Mouse (Mus musculus) embryo, embryonic 11 days (tissue): ENCODE results near the gene Fam83g.

Experiments
- DNase-seq: peaks from one replicate; pipeline ENCODE4 v3.0.0-alpha.2; 2015

Gene Fam83g

DNA sequence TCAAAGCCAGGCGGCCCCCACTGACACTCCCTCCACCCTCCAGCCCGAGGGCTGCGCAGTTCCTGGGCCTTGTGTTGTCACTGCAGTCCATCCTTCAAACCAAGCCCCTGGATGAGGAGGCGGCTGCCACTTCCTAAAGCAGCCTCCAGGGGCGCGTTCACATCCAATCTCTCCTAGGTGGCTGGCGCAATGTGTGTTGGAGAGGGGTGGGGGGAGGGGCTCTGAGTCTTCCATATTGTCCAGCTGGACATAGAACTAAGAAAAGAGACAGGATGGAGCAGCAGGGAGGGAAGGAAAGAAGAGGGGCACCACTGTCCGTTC is 9.1 kb upstream of the Fam83g start:
- DNase-seq = peak; percentile 91

- DNase-seq = no peak
Measured at GRCm38 (mm10) chr11:61675332-61675731, 8.6 kb upstream of the Fam83g start.

DNA sequence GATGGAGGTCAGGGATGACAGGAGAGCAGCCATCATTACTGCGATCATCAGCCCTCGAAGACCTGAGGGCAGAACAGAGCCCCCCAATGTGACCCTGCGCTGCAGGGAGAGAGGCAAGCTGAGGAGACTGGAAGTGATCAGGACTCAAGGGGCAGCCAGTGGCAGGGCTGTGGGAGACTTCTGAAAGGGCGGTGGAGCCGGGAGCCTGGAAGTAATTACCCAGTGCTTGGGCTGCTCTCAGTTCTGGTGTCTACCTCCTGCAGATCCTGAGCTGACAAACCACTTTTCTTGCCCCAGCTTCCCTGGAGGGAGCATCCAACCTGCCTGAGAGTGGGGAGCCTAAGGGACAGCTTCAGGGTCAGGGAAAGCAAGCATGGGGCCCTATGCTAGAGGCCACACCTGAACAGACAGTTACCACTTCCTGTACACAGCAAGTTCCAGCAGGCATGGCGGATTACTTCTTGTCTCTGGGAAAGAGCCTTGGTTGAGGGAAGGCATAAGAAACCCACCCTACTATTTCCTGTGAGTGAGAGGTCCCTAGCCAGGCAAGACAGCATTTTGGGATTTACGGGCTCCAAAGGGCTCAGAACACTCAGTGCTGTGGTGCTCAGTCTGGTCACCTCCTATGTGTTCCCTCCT is 7.6 kb upstream of the Fam83g start:
- peak; percentile 61 for DNase-seq

DNA sequence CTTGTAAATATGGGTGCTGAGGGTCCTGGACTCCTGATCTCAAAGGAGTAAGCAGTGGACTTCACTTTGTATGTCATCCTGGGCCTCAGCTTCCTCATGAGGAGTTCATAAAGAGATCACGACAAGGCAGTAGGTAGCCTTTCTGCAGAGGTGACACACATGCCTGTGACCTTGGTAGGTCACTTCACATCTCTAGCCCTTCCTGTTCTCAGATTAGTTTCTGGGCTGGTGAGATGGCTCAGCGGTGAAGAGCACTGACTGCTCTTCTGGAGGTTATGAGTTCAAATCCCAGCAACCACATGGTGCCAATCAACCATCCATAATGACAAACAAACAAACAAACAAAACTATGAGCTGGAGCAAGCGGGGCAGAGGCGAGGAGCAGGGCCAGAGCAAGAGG is 6.2 kb upstream of the Fam83g start:
- DNase-seq = no peak

- no peak for DNase-seq
Measured at GRCm38 (mm10) chr11:61679091-61679866, 4.6 kb upstream of the Fam83g start.

DNA sequence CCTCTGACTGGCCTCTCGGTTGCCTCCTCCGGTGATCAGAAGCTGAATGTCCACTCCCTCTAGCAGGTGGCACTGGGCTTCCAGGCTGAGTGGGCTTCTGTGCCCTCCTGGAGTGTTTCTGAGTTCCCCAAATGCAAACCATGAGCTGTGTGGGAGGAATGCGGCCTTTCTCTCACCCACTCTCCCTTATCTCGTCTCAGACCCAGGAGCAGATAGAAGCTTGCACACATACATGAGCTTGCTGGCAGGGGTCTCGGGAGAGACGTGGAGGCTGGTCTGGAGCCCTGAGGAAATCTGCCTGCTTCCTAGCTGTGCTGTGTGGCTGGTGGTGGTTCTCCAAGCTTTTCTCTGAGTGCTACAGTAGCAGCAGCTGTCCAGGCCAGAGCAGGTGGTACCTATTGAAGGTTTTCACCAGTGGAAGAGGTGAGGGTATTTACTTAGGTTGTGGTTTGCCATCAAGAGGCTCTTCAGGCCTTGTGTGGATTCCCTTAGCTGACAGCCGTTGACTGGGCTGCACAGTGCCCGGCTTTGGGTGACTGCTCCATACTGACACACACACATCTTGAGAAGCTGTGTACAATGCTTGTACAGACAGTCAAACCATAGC is 1.3 kb downstream of the Fam83g start:
- no peak for DNase-seq

DNA sequence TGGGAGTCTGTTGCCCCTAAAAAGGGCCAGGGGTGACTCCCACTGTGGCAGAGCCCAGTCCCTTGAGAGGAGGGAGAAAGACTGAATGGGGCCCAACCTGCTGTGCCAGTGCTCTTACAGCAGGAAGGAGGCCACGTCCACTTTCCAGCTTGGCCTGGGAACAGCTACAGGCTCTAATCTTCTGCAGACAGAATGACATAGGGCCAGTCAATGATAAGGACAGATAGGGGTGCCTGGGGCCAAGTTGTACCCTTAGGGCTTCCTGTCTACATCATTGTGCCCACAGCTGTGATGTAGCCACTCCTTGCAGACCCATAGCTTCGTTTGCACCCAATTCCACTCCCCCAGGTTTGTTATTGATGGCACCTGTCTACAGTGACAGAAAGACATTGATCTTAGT is 2.2 kb downstream of the Fam83g start:
- DNase-seq = no peak

DNA sequence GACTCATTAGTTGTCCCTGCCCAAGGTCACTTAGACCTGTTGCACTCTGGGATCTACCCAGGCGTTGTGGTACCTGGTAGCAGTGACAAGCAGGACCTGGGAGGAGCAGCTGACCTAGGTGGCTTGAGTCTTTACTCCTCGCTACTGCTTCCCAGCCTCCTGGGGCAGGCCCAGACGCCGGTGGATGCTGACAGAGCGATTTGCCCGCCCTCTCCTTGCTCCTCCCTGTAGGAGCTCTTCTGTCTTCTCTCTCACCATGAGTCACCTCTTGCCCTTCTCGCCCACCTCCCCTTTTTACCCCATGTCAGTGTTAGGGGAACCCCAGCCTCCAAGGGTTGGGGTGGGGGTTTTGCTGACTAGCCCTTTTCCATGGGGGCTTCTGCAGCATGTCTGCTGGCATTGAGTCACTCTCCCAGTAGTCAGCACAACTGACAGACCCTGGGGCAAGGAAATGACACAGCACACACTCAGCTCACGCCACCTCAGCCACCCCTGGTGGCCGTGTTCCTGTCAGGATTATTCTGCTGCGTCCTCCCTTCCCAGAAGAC is 3.1 kb downstream of the Fam83g start:
- DNase-seq = no peak

- no peak for DNase-seq
Measured at GRCm38 (mm10) chr11:61687595-61687994, 3.7 kb downstream of the Fam83g start.

DNA sequence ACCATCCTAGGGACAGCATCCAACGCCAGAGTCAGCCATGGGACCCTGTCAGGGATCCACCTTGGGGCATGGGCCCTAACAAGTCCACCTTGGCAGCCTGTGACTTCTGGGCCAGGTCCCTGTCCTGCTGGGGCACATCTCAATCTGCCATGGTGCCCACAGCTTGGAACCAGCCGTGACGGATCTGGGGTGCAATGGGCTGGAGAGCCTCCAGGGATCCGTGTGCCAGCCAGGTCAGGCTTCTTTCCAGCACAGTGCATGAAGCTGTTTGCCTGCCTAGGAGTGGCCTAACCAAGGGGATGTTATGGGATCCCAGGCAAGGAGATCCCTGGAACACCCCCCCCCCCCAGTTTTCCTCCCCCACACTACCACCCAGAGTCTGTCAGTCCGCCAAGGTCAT is 9.1 kb downstream of the Fam83g start:
- DNase-seq = no peak

DNA sequence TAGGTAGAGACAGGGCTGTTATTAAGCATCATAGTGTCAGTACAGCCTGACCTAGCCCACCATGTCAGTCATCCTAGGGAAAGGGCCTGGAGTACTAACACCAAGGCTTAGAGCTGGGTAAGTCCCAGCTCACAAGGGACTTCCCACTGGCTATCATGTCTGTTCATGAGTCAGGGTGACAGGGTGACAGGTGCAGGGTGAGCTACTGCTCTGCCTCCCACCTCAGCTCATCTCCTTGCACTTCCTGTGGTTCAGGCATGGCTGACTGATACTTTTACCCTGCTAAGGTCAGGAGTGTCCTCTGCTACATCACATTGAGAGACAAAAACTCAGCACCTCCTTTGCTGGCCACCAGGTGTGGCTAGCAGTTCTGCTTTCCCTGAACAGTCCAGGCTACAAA is 15.0 kb downstream of the Fam83g start:
- no peak for DNase-seq

GRCm38 (mm10) chr11:61699460-61699859 is 15.6 kb downstream of the Fam83g start:
- no peak for DNase-seq

DNA sequence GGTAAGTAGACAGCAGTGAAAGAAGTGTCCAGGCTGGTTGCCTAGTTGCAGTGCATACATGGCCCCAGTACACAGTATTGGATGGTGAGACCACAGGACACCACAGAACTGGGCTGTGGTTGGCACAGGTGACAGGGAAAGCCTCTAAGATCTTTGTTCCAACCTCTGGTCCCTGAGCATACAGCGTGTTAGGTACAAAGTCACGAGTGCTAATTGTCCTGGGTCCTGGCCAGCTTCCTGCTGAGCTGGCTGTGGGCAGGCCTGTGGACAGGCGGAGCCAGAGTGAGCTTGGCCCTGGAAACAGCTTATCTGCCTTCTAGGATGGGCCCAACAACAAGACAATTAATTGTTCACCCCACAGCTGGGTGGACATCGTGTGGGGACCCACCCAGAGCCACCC is 16.0 kb downstream of the Fam83g start:
- no peak for DNase-seq

- DNase-seq = peak; percentile 26
Measured at GRCm38 (mm10) chr11:61701696-61702095, 17.8 kb downstream of the Fam83g start.

DNA sequence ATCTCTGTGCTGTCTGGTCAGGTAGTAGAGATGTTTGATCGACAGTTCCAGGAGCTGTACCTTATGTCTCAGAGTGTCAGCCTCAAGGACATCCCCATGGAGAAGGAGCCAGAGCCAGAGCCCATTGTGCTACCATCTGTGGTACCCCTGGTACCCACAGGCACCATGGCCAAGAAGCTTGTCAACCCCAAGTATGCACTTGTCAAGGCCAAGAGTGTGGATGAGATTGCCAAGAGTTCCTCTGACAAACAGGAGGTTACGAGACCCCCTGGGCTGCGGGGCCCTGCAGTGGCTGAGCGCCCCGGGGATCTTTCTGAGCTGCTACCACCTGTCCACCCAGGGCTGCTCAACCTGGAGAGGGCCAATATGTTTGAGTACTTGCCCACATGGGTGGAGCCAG is 18.6 kb downstream of the Fam83g start:
- DNase-seq = no peak

- DNase-seq = no peak
Measured at GRCm38 (mm10) chr11:61705581-61705980, 21.7 kb downstream of the Fam83g start.

DNA sequence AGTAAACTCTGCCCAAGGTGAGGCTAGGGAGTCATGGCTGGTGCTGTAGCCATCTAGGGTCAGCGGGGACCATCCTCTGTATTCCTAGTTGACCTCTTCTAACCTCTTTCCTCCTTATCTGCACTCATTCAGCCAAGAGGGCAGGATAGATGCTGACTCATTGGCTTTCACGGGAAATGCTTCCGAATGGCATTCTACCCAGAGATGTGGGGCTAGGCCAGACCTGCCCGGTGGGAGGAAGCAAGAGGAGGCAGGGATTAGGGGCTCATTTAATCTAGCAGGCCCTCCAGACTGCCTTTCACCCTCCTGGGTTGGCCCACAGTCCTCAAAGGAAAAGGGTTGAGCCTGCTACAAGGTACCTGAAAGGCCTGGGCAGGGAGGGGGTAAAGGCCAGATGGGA is 22.3 kb downstream of the Fam83g start:
- no peak for DNase-seq

DNA sequence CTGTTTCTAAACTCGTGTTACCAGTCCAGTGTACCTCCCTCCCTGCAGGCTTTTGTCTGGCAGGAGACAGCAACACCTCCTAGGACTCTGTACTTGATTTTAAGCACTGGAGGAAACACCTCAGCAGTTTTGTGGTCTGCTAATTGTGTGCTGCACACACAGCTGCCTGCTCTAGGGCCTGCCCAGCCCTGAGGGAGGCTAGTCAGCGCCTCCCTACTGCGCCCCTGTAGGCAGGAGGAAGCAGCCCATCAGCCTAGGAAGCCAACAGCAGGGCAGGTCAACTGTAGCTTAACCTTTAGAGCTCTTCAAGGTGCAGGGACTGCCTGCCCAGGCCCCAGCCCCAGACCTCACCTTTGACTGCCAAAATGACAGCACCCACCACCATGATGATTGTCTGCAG is 25.0 kb downstream of the Fam83g start:
- no peak for DNase-seq

DNA sequence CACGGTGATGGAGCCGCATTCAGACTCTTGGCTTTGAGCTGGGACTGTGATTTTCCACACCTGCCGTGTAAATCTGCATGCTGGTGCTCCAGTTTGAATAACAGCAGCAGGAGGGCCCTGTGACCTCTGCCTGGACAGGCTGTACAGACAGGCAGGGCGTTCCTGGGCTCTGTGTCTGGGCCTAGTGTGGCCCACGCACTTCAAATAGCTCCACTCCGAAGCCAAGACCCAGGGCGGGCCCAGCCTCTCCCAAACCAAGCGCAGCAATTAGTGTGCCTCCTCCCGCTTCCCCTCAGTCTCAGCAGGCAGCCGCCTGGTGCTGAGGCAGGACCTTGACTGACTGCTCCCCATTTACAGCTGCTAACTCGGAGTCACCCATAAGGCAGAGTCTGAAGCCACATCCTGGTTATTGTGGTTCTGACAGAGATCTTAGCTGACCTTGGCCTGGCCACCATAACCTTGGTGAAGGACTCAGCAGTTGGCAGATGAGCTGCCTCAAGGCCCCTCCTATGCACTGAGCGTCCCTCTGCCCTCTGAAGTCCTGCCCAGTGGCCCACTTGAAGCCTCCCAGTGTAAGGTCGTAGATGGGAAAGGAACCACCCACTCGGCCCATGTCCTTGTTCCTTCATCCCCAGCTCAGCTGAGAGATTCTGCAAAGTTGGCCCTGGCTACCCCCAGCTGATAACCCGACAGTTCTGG is 29.4 kb downstream of the Fam83g start:
- DNase-seq = no peak

- peak; percentile 89 for DNase-seq
Measured at GRCm38 (mm10) chr11:61714346-61715117, 30.6 kb downstream of the Fam83g start.

DNA sequence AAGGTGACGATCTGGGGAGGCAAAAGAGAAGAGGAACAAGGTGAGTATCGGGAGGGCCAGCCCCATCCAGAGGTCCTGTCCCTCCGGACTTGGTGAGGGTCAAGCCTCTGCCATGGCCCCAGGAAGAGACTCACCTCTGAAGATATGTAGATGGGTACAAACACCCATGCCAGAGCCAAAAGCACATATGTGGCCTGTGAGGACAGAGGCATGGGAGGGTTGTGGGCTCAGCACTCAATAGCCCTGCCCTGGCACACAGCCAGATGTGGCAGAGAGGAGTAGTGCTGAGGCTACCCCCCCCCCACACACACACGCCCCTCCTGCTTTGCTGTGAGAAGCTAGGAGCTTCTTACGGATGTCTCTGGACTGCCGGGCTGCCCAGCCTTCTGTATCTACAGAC is 31.2 kb downstream of the Fam83g start:
- DNase-seq = no peak

- DNase-seq = no peak
Measured at GRCm38 (mm10) chr11:61717990-61718389, 34.1 kb downstream of the Fam83g start.

DNA sequence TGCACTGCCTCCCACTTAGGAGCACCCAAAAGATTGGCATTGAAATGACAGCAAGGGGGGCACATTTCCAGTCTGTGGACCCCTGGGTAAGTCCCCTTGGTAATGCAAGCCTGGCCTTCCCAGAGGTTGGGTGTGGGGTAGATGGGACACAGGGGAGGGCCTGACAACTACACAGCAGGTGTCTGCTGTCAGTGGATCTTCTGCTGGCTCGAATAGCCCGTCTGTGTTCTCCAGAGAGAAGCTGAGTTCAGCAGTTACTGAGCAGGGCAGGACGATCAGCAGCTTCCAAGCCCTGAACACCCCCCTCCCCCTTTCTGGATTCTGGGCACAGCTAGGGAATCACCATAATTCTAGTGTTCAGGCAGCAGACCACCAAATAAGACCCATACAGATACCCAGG is 35.5 kb downstream of the Fam83g start:
- no peak for DNase-seq
